Mouse (Mus musculus): ENCODE measurements around the gene Mroh2a. TPM values are rescaled to one million over a fixed set of nuclear protein-coding genes. Genes with fewer than 3 reads are reported as not detected.

The Mroh2a gene
- polyA plus RNA-seq, 1 experiment: not detected

DNA sequence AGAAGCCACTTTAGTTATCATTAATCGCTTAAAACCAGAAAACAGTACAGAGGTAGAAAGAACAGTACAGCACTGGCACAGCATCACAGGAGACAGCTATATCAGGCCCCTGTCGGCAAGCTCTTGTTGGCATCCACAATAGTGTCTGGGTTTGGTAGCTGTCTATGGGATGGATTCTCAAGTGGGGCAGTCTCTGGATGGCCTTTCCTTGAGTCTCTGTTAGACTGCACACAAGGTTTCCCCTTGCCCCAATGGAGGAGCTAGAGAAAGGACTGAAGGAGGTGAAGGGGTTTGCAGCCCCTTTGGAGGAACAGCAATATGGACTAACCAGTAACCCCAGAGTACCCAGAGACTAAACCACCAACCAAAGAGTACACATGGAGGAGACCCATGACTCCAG is 65.3 kb downstream of the Mroh2a start:
- H3K4me3 ChIP-seq (ENCODE audit: insufficient read depth, low read length): no peak overlapping the region
- H3K4me1 ChIP-seq (ENCODE audit: control insufficient read depth, insufficient read depth, low read length): no peaks in the 10 kb centered on the region
- H3K27ac ChIP-seq (ENCODE audit: insufficient read depth, low read length): no peak overlapping the region
- TF ChIP-seq CTCF (IDR thresholded peaks at IDR 0.05; ENCODE audit: extremely low read depth, insufficient read depth, low read length) (no peak), POLR2A (IDR thresholded peaks at IDR 0.05; ENCODE audit: extremely low read depth, insufficient read depth, low read length) (no peak)

DNA sequence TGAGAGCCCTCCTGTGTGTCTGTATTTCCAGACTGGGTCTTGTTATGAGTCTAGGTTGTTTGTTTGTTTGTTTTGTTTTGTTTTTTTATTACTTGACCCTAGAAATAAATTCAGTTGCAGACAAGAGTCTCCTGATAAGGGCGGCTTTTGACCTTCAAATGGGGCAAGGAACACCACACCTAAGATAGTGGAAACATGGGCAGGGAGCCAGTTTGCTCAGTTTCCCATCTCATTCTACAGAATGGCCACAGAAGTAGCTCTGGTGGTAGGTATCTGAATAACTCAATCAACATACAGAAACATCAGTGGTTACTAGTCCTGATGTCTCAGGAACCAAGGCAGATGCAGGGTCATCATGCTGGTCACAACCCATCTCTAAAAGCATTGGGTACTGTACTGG is 67.9 kb downstream of the Mroh2a start:
- Histone ChIP-seq H3K27ac (ENCODE audit: insufficient read depth, low read length) (no peak overlapping the region), H3K4me1 (ENCODE audit: control insufficient read depth, insufficient read depth, low read length) (no peaks in the 10 kb centered on the region), H3K4me3 (ENCODE audit: insufficient read depth, low read length) (no peak overlapping the region)
- TF ChIP-seq CTCF (IDR thresholded peaks at IDR 0.05; ENCODE audit: extremely low read depth, insufficient read depth, low read length) (no peak), POLR2A (IDR thresholded peaks at IDR 0.05; ENCODE audit: extremely low read depth, insufficient read depth, low read length) (no peak)

DNA sequence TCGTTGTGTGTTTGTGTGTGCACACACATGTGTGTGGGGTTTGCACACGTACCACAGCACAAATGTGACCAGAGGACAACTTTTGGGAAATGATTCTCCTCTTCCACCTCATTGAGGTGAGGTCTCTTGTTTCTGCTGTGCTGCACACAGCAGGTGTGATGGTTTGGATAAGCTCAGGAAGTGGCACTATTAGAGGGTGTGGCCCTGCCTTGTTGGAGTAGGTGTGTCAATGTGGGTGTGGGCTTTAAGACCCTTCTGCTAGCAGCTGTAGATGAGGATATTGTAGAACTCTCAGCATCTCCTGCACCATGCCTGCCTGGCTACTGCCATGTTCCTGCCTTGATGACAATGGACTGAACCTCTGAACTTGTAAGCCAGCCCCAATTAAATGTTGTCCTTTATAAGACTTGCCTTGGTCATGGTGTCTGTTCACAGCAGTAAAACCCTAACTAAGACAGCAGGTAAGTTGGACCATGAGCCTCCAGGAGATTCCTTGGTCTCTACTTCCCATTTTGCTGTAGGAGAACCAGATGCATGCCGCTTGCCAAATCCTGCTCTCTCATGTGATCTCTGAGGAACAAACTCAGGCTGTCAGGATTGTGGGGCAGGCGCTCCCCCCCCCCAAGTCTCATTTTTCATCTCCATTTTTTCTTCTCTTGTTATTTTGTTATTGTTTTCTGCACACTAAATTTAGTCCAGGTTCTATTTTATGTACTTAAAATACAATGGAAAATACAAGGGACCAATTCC is 69.6 kb downstream of the Mroh2a start:
- no peak overlapping the region for H3K4me3 ChIP-seq (ENCODE audit: insufficient read depth, low read length)
- no peaks in the 10 kb centered on the region for H3K4me1 ChIP-seq (ENCODE audit: control insufficient read depth, insufficient read depth, low read length)
- no peak overlapping the region for H3K27ac ChIP-seq (ENCODE audit: insufficient read depth, low read length)
- TF ChIP-seq CTCF (IDR thresholded peaks at IDR 0.05; ENCODE audit: extremely low read depth, insufficient read depth, low read length): no peak
- no peak for TF ChIP-seq POLR2A (IDR thresholded peaks at IDR 0.05; ENCODE audit: extremely low read depth, insufficient read depth, low read length)

DNA sequence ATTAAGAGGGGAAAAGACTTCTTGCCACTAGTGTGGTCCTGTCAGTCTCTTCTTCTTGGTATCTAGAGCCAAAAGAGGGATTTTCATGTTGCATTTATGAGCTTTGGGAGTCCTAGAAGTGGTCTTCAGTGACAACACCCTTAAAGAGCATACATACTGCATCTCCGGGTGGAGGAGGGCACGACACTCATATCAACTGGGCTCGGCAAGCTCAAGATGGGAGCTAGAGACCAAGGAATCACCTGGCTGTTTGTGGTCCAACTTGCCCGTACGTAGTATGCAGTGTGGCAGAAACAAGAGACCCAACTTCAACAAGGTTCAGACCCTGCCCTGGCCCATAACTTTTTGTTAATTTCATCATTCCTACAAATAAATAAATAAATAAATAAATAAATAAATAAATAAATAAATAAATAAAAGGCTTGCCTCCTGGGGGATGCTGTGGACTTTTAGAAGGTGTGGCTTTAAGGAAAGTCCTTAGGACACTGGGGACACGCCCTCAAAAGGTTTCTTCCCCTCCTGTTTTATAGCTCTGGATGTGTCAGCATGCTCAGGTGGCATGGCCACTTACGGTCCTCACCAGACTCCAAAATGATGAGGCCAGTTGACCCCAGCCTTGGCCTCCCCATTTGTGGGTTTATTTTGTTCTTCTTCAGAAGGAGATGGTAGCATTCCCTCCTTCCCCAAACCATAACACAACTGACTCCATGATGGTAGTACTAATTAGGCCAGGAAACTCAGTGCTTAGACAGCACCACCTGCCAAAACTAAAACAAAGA is 70.9 kb downstream of the Mroh2a start:
- Histone ChIP-seq H3K27ac (ENCODE audit: insufficient read depth, low read length) (no peak overlapping the region), H3K4me3 (ENCODE audit: insufficient read depth, low read length) (no peak overlapping the region), H3K4me1 (ENCODE audit: control insufficient read depth, insufficient read depth, low read length) (no peaks in the 10 kb centered on the region)
- TF ChIP-seq CTCF (IDR thresholded peaks at IDR 0.05; ENCODE audit: extremely low read depth, insufficient read depth, low read length) (no peak), POLR2A (IDR thresholded peaks at IDR 0.05; ENCODE audit: extremely low read depth, insufficient read depth, low read length) (no peak)

DNA sequence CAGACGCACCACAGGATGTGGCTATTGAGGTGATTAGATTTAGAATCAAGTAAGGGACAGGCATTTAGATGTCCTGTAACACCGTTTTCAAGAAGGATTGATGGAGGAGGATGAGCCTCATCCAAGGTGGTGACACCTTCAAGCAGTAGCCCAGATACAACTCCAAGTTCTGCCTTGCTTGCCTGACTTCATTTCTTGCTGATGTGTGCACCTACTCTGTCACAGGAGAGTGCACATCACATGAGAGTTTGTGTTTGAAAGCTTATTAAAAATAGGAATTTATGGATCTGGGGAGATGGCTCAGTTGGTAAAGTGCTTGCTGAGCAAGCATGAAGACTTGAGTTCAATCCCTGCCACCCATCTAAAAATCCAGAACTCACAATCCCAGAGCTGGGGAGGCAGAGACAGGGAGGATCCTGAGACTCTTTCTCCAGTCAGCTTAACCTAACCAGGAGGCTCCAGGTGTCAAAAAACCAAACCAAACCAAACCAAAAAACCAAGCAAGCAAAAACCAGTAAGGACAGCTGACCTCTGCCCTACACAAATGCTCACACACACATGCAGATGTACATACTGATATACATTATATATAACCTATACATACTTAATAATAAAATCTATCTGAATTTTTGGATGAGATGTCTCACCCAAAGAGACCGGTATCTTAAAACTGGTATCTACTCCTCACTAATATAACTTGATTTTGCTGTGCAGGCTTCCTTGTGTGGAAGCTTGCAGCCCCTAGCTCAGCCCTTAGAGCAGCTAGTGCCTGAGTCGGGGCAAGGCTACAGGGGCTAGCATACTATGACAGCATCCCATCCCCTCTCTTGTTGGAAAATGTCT is 72.1 kb downstream of the Mroh2a start:
- TF ChIP-seq CTCF (IDR thresholded peaks at IDR 0.05; ENCODE audit: extremely low read depth, insufficient read depth, low read length) (no peak), POLR2A (IDR thresholded peaks at IDR 0.05; ENCODE audit: extremely low read depth, insufficient read depth, low read length) (no peak)
- no peak overlapping the region for H3K27ac ChIP-seq (ENCODE audit: insufficient read depth, low read length)
- no peak overlapping the region for H3K4me3 ChIP-seq (ENCODE audit: insufficient read depth, low read length)
- no peaks in the 10 kb centered on the region for H3K4me1 ChIP-seq (ENCODE audit: control insufficient read depth, insufficient read depth, low read length)

DNA sequence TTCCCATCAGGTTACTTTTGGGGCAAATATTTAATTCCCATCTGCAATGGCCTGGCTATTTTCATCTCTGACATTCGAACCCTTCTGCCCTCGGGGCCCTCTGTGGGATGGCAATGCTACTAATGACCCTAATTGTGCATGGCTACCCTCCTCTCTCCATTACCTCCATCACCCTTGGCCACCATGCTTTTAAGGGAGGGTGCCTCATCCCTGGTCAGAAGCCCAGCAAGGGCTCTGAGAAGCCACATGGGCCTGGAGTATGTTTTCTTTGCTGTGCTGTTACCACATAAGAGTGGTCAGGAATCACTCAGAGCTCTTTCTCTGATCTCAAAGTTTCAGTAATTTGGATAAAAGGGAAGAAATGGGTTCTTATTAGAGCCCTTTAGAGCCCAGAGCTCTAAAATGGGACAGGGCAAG is 72.8 kb downstream of the Mroh2a start:
- H3K4me1 ChIP-seq (ENCODE audit: control insufficient read depth, insufficient read depth, low read length): no peaks in the 10 kb centered on the region
- H3K27ac ChIP-seq (ENCODE audit: insufficient read depth, low read length): no peak overlapping the region
- TF ChIP-seq POLR2A (IDR thresholded peaks at IDR 0.05; ENCODE audit: extremely low read depth, insufficient read depth, low read length): no peak
- no peak for TF ChIP-seq CTCF (IDR thresholded peaks at IDR 0.05; ENCODE audit: extremely low read depth, insufficient read depth, low read length)
- H3K4me3 ChIP-seq (ENCODE audit: insufficient read depth, low read length): no peak overlapping the region

DNA sequence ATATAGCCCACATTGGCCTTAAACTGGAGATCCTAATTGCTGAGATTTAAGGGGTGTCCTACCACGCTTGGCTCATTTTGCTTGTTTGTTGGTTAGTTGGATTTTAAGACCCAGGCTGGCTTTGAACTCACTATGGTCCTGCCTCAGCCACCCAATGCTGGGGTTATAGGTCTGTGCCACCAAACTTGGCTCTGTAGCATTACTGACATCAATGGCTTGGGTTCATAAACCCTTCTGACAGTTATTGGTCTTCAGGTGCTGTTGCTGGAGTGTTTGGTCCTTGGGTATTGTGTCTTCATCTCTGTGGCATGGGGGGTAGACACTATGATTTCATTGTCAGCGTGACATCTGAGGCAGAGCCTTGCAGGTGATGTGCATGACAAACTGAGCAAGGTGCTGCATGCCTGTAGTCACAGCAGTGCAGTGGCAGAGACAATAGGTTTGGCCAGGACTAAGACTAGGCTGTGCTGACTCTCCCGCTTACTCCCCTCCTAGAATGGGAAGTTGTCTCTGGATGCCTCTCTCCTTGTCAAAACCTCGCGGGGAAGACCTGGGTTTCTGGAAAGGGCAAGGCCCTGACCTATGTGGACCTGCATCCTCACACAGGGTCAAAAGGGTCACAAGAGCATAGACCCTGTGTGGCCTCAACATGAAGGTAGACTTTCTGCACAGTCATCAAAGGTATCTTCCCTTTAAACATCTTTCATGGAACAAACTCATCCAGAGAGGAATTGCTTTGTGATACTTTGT is 73.7 kb downstream of the Mroh2a start:
- Histone ChIP-seq H3K27ac (ENCODE audit: insufficient read depth, low read length) (no peak overlapping the region), H3K4me3 (ENCODE audit: insufficient read depth, low read length) (no peak overlapping the region), H3K4me1 (ENCODE audit: control insufficient read depth, insufficient read depth, low read length) (no peaks in the 10 kb centered on the region)
- no peak for TF ChIP-seq CTCF (IDR thresholded peaks at IDR 0.05; ENCODE audit: extremely low read depth, insufficient read depth, low read length)
- TF ChIP-seq POLR2A (IDR thresholded peaks at IDR 0.05; ENCODE audit: extremely low read depth, insufficient read depth, low read length): no peak

DNA sequence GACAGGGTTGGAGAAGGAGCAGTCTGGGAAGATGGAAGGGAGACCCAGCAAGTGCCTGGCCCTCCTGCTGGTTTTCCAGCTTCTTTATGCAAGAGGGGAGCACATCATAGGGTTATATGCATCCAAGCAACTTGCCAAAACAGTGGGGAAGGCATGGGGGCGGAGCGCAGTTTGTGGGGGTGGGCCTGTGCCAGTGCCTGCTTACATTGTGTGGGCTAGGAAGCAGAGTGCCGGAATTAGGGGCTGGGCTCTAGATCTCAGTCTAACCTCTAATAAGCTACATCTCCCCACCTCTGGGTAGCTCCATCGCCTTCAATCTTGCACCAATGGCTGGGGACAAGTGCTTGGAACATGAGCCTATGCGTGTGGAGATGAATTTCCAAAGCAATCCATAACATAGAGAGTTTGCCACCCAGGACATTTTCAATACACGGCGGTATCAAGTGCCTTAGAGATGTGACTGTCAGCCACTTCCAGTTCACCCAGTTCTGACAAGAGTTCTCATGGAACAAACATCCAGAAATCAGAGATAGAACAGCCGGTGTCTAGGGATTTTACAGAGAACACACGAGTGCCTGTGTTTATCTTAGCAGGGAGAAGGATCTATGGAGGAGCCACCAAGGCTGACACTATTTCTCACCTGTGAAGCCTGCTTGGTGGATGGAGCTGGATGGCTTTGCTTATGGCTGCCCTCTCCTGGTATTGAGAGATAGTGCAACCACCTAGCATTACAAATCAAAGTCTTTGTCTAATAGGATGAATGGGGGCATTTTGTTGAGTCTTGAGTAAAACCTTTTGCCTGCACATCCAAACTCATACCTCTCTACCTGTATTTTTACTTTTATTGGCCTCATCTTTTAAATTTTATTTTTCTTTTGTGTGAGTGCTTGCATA is 74.6 kb downstream of the Mroh2a start:
- TF ChIP-seq CTCF (IDR thresholded peaks at IDR 0.05; ENCODE audit: extremely low read depth, insufficient read depth, low read length): peak; percentile 45
- TF ChIP-seq POLR2A (IDR thresholded peaks at IDR 0.05; ENCODE audit: extremely low read depth, insufficient read depth, low read length): no peak
- H3K4me3 ChIP-seq (ENCODE audit: insufficient read depth, low read length): no peak overlapping the region

More for the DNA sequence above, 74.6 kb downstream of the Mroh2a start:
- Histone ChIP-seq H3K4me1 (ENCODE audit: control insufficient read depth, insufficient read depth, low read length) (no peaks in the 10 kb centered on the region), H3K27ac (ENCODE audit: insufficient read depth, low read length) (no peak overlapping the region)

Measured in cortical plate, adult 2 months (tissue).